Mouse (Mus musculus): Measurements from ENCODE around the gene Ddx39.

DNA sequence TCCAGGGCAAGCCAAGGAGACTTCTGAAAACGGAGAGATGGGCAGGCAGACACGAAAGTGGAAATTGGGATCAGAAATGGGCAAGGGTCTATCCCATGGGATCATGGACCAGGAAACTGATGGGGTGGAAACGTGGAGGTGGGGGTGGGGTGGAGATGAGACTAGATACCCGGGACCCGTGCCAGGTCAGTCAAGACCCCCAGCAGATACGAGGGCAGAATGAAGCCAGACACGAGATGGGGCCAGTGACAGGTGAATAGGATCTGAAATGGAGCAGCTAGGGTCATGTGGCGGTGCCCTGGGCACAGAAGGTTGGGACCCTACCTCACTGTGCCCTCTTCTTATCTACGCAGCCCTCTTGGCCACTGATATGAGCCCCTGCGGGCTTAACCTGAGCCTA is 47.5 kb upstream of the Ddx39 start:
- TF ChIP-seq CTCF (IDR thresholded peaks at IDR 0.05; ENCODE audit: low read depth): no peak
- TF ChIP-seq EP300 (IDR thresholded peaks at IDR 0.05; ENCODE audit: low read depth): no peak

Measured in liver, embryonic 14.5 days (tissue).